Mouse (Mus musculus) spleen, embryonic (tissue): Measurements from ENCODE around the gene Ghrh.

Source experiments
- CTCF ChIA-PET: fragments of 350-600 bp; sonication (Branson Sonifier 250); formaldehyde crosslinking; loops from one replicate; lab custom pipeline; 2022; lab: Charles Lee

The Ghrh gene

GRCm38 (mm10) chr2:157308273-157308917 lies 38.9 kb downstream of the Ghrh start:
- CTCF ChIA-PET = no interaction called here

- CTCF ChIA-PET = no interaction called here
These were observed 39.5 kb downstream of the Ghrh start for GRCm38 (mm10) chr2:157307715-157308265.

- CTCF ChIA-PET = no interaction called here
These were observed 40.9 kb downstream of the Ghrh start for GRCm38 (mm10) chr2:157306091-157307032.

- CTCF ChIA-PET = no interaction called here
These were observed 44.2 kb downstream of the Ghrh start for GRCm38 (mm10) chr2:157303096-157303495.

GRCm38 (mm10) chr2:157300051-157300450 lies 47.3 kb downstream of the Ghrh start:
- CTCF ChIA-PET = no interaction called here

GRCm38 (mm10) chr2:157296105-157296689 lies 51.1 kb downstream of the Ghrh start:
- CTCF ChIA-PET = no interaction called here

- CTCF ChIA-PET = interaction anchor here (0.7 kb wide), 1 partner anchor 100 kb away, joined by 7 read pairs; no protein-coding TSS in a partner anchor
These were observed 55.2 kb downstream of the Ghrh start for GRCm38 (mm10) chr2:157292093-157292492.

GRCm38 (mm10) chr2:157288996-157289395 lies 58.3 kb downstream of the Ghrh start:
- CTCF ChIA-PET = no interaction called here

GRCm38 (mm10) chr2:157287542-157287941 lies 59.8 kb downstream of the Ghrh start:
- CTCF ChIA-PET = interaction anchor here (1.2 kb wide), 1 partner anchor 280 kb away, joined by 3 read pairs; no protein-coding TSS in a partner anchor

GRCm38 (mm10) chr2:157283321-157283720 lies 64.0 kb downstream of the Ghrh start:
- CTCF ChIA-PET = no interaction called here
